Mouse (Mus musculus): Measurements from ENCODE around the gene Slc8a2.

Gene Slc8a2

DNA sequence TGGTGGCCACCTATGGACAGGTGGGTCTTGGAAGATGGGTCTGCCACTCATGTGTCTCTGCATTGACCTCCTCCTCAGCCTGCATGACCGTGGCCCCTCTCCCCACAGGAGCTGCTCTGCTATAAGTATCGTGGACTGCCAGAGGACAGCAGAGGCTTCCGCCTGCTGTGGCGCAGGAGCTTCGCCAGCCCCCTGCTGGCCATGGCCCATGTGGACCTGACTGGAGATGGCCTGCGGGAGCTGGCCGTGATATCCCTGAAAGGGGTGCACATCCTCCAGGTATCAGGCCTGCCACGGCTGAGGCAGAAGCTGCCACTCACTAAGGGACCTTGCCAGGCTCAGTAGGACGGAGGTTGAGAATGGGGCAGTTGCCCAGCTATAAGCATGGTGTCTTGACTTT is 3.8 kb upstream of the Slc8a2 start:
- no peak for DNase-seq (ENCODE audit: low read depth, low spot score)

DNA sequence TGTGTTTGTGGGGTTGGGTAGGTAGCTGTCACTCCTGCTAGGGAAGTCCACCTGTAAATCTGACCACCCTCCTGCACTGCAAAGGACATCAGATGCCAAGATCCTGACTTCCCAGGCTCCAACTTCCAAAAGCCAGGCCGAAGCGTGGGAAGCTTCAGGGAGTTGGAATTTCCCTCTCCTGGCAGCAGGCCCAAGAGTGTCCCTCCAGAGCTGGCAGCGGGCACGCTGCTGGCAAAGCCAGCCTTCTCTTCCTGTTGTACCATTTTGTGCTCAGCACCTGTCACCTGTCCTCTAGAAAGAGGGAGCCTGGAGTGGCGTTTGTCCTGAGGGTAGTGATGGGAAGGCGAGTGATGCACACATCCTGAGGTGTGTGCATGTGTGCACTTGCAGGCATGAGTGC is 1.3 kb upstream of the Slc8a2 start:
- DNase-seq (ENCODE audit: low read depth, low spot score): no peak

DNA sequence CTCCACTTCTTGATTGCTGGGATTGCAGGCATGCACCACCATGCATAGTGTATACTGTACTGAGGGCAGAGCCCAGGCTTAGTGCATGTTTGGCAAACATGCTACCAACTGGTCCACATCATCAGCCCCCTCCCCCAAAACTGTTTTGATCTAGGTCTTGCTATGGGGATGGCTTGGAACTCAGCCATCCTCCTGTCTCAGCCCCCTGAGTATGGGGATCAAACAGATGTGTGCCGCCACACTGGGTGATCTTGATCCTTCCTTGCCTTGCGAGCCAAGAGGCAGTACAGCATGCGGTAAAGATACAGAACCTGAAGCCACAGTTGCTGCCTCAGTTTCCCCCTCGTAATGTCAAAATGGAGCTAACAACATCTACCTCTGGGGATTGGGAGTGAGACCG is 727 bp upstream of the Slc8a2 start:
- DNase-seq (ENCODE audit: low read depth, low spot score): no peak

DNA sequence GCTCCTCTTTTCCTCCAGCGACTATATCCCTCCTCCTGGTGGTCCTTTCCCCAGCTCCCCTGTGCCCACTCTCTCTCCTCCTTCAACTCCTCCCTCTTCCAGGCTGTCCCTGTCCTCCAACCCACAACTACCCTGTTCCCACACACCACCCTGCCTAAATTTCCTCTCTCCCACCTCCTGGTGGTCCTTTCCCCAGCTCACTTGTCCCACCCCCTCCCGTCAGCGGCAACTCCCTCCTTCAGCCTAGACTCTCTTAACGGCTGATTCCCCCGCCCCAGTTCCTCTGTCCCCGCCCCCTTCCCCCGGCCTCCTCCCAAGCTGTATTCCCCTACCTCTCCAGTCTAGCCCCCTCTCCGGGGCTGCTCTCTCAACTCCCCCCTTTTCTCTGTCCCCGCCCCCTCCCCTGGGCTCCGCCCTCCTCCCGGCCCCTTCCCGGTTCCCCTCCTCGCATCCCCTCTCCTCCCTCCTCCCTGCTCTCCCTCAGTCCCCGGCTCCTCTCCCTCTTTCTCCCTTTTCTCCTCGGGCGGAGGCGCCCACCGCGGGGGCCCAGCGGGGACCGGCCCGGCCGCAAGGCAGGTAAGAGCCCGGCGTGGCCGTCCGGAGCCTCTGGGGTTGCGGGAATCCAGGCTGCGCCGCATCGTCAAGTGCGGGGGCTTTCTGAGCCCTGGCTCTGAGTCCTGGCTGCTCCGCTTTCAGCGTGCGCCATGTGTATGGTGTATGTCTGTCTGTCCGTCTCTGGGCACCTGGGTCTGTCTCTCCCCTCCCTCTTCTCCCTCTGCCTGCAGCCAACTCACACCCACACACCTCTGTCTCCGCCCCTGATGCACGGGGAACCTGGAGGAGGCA is 443 bp downstream of the Slc8a2 start:
- DNase-seq (ENCODE audit: low read depth, low spot score): no peak

DNA sequence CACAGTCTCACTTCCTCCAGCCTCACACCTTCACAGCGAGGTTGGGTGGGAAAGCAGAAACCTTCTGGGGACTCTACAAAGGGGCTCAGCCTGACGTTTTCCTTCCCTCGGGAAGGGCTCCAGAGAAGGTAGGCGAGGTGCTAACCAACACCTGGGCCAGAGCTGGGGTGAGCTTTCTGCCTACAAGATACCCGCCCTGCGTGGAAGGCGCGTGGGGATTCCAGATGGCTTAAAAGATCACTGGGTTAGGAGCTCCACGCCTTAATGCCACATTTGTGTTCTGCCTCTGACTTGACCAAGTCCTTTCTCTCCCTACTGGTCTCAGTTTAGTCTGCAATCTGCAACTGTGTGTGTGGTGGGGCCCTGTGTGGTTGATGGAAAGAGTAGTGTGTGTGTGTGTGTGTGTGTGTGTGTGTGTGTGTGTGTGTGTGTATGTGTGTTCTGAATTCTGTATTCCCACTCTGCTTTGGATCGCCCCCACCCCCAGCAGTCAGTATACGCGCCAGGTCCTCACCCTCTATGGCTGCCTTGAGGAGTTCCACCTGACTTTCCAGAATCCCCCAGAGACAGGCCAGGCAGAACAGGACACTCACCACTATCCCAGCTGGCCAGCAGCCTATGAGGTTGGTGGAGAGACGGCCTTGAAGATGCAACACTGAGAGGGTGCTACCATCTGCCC is 1.5 kb downstream of the Slc8a2 start:
- no peak for DNase-seq (ENCODE audit: low read depth, low spot score)

DNA sequence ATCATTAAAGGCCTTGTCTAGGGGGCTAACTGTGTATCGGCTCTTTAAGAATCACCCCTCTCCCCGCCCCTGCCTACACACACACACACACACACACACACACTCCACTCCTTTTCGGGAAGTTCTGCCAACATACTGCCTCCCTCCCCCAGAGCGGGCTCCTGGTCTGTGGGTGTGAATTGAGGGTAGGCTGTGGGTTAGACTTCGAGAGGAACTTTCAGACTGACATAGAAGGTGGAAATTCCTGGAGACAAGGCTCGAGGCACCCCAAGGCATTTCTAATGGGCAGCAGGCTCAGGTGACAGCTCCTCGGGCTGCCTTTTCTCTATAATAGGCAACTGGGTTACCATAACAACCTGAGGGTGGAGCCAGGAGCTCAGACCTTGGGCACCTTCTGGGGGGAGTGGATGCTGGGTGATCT is 2.5 kb downstream of the Slc8a2 start:
- no peak for DNase-seq (ENCODE audit: low read depth, low spot score)

DNA sequence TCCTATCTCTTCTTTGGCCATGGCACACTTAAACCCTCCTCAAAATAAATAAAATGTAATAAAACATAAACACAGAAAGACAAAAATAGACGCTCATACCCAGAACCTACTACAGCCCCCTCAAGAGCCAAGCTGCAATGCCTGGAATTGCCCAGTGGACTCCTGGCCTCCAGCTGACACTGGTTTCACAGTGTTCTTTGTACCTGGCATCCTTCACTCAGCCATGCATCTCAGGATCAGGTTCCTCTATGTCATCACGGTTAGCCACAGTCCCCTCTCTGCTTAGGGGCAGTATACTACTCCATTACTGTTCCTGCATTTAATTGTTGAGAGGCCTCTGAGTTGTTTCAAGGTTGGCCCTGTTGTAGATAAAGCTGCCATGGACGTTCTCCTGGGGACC is 3.3 kb downstream of the Slc8a2 start:
- no peak for DNase-seq (ENCODE audit: low read depth, low spot score)

DNA sequence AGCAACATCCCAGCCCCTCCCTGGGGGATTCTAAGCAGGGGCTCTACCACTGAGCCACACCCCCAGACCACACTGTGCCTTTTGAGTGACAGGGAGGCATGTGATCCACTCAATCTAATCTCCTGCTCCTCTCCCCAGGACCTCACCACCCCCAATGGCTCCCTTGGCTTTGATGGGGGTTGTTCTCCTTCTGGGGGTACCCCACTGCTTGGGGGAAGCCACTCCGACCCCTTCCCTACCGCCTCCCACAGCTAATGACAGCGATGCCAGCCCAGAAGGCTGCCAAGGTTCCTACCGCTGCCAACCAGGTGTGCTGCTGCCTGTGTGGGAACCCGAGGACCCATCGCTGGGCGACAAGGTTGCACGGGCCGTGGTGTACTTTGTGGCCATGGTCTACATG is 4.1 kb downstream of the Slc8a2 start:
- DNase-seq (ENCODE audit: low read depth, low spot score): no peak

DNA sequence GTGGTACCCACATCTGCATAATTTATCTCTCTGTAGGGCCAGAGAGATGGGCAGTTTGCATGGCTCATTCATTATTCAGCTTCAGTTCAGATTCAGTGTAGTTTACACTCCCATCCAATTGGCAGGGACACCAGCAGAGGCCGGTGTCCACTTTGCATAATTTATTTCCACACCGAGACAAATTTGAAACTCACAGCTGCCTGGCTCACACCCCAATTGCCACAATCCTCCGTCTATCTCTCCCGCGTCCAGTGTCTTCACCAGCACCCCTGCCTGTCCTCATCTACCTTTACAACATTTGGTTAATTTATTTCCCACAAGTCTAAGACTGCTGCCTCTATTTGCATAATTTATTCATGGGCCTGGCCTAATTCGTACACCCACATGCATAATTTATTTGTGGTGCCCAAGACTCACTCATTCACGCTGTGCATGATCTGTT is 5.3 kb downstream of the Slc8a2 start:
- no peak for DNase-seq (ENCODE audit: low read depth, low spot score)

DNA sequence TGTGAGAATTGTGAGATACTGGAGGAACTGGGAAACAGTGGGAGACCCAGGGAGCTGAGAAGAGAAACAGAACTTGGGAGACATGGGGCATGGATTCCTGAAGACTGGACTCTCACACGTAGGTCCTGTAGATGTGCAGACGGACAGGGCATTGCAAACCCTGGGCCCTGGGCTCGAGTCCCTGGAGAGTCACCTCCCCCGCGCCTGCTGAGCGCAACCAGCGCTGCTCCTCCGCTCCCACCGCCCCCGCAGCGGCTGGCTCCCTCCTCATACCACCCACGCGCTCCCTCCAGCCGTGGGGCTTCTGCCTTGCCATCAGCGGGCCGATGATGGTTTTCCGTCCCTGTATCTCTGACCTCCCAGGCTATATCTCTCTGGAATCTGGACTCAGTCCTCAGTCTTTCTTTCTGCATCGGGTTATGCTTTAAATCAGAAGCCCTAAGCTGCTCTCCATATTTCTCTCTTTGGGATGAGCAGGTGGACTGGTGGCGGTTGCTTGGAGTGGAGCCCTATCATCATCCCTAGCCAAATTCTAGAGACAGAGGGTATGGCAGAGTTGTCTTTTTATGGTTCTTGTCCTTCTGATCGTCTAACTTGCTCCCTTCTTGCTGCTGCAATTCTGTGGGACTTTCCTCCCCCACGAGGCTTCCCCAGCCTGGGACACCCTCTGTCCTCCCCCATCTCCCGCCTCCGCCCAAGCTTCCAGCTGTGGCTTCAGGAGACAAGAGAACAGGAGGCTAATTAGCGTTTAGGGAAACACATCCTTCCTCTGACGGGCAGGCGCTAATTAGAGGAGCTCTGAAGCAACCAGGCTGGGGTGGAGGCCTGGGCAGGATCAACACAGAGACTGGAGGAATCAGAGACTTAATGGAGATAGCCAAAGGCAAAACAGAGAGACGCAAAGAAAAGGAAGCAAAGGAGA is 17.1 kb downstream of the Slc8a2 start:
- no peak for DNase-seq (ENCODE audit: low read depth, low spot score)

DNA sequence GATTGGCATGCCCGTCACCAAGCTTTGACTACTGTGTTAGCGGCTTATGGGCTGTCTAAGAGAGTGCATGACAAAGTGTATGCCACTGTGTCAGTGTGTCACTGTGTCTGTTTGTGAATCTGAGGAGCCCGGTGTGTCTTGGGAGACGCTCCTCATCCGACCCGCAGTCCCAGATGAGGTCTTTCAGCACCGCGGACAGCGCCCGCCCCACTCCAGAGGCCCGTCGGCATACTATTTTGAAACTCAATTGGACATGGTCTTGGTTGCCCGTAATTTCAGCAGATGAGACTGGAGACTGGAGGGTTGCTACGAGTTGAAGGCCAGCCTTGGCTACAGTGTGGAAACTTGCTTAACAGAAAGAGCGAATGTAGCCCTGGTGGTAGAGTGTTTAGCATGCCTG is 18.0 kb downstream of the Slc8a2 start:
- DNase-seq (ENCODE audit: low read depth, low spot score): no peak

DNA sequence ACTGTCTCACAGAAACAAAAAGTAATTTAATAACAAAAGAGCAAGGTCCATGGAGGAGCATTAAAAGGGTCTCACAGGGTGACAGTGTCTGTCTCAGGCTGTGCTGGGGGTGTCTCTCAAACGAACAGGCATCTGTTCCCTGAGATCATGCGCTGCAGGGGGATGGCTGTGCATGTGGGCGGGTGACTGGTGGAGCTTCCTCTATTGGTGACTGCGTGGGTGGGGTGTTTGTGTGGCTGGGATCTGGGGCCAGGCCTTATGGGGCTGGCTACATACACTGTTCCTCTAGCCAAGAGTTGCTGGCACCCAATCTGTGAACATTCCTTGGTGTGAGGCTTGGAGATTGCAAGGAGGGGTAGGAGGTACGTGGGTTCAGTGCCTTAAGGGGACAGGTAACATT is 19.6 kb downstream of the Slc8a2 start:
- DNase-seq (ENCODE audit: low read depth, low spot score): peak; percentile 94

DNA sequence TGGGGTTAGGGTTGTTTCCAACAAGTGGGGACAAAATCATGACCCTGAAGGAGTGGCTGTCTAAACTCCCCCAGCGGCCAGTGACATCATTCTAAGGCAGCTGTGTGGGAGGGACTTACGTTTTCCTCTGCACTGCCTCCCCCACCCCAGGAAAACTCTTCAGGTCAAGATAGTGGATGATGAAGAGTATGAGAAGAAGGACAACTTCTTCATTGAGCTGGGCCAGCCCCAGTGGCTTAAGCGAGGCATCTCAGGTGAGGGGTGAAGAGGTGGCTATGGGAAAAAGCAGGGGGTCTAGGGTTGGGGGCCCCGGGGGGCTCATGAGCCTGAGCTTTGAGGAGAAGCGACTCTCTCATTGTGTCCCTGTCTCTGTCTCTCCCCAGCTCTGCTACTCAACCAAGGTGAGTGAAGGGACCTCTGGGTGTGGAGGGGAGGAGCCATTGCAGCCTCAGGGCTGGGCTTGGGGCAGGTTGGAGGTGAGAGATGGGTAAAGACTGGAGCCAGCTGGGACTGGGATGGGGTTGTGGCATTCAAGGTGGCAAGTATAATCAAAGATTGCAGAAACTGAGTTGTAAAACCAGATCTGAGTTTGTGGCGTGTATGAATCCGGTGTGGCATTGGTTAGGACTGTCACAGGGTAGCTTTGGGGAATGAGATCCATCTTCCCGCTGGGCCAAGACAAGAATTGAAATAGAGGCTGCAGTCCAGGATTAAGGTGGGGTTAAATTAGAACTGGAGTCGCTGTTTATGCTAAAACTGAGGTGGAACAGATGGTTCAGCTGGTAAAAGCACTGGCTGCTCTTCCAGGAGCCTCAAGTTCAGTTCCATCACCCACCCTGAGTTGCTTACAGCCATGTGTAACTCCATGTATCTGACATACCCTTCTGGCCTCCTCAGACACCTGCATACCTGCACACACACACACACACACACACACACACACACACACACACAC is 20.8 kb downstream of the Slc8a2 start:
- DNase-seq (ENCODE audit: low read depth, low spot score): no peak

DNA sequence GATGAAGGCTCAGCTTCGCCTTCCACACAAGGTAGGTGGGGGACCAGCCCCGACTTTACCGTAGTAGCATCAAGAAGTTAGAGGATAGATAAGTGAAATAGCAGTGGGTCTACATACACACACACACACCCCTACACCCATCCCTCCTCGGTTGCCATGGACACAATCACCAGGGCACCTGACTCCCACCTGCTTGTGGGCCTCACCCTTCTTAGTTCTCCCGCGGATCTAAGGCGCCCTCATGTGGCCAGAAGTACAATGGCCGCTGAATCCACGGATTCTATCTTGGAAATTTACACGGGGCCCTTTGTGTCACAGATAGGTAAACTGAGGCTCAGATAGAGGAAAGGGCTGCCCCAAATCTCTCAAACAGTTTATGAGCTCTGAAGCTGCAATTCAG is 23.9 kb downstream of the Slc8a2 start:
- DNase-seq (ENCODE audit: low read depth, low spot score): no peak

DNA sequence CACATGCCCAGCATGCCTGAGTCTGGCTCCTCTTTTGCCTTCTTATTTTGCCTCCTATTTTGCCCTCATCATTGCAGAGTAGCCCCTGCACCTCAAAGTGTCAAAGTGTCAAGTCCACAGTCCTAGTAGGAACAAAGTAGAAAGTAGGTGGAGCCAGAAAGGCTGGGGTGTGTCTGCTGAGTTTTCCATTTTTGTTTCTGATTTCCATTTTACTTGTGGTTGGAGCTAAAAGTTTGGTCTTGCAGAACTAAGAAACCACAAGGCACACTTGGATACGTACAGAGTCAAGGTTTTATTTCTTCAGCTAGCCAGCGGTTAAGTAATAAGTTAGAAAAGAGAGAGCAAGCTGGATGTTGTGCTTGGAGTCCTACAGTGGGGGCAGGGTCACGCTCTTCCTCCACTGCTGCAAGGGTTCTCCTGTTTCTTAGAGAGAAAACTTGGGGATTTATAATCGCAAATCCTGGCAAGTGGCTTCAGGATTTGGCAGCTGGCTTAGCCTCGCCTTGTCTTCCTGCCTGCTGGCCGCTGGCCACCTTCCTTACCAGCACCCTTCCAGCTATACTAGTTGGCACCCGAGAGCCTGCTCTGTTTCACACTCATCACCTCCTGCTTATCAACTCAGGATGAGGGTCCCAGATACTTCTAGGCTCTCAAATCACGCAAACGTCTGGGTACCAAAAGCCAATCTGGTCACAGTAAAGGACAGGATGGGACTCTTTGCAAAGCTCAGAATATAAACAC is 25.7 kb downstream of the Slc8a2 start:
- DNase-seq (ENCODE audit: low read depth, low spot score): no peak

DNA sequence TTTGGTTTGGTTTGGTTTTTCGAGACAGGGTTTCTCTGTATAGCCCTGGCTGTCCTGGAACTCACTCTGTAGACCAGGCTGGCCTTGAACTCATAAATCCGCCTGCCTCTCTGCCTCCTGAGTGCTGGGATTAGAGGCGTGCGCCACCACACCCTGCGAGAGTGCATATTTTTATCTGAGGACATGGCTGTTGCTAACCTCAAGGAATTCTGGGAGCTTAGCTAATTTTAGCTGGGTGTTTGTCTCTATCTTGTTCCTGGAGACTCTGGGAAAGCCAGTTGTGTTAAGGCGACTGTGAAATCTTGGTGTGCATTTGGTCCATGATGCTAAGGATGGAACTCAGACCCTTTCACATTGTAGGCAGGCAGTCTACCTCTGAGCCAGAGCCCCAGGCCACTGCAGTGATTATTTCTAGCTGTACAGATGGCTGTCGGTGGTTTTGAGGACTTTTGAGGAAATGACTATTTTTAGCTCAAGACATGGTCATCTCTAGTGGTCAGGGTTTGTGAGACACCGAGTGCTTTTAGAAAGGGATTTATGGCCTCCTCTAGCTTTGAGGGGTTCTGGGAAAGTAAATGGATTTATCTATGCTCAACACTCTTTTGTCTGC is 26.6 kb downstream of the Slc8a2 start:
- no peak for DNase-seq (ENCODE audit: low read depth, low spot score)

DNA sequence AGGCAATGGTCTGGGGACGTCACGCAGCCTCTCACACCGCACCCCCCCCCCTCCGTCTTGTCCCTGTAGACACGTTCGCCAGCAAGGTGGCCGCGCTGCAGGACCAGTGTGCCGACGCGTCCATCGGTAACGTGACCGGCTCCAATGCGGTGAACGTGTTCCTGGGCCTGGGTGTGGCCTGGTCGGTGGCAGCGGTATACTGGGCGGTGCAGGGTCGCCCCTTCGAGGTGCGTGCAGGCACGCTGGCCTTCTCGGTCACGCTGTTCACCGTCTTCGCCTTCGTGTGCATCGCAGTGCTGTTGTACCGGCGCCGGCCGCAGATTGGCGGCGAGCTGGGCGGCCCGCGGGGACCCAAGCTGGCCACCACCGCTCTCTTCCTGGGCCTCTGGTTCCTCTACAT is 29.1 kb downstream of the Slc8a2 start:
- no peak for DNase-seq (ENCODE audit: low read depth, low spot score)

DNA sequence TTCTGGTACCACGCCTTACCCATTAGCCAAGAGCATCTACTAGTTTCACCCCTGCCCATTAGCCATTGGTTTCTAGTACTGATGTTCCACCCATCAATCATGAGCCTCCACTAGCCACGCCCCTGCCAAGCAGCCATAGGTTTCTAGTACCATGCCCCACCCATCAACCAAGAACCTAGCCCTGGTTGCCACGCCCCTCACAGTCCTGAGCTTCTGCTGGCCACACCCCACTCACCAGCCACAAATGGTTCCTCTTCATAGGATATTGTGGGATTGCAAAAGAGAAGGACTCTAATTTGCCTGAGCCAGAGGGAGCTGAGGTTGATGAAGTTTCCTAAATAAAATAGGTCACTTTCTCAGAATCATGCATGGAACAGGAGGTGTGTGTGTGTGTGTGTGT is 31.1 kb downstream of the Slc8a2 start:
- DNase-seq (ENCODE audit: low read depth, low spot score): no peak

DNA sequence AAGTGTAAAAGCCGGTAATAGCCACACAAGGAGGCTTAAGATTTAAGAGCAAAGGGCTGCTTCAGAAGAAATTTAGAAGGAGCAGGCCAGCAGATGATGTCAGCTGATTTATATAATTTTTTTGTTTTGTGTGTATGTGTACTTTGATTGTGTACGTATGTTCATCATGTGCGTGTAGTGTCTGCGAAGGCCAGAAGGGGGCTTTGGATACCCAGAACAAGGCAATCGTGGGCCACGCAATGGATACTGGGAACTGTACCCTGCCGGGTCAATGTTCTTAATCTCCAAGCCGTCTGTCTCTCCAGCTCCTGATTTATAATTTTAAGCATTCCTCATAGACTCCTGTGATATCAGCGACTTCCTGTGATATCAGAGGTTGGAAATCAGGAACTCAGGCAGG is 31.7 kb downstream of the Slc8a2 start:
- DNase-seq (ENCODE audit: low read depth, low spot score): no peak

DNA sequence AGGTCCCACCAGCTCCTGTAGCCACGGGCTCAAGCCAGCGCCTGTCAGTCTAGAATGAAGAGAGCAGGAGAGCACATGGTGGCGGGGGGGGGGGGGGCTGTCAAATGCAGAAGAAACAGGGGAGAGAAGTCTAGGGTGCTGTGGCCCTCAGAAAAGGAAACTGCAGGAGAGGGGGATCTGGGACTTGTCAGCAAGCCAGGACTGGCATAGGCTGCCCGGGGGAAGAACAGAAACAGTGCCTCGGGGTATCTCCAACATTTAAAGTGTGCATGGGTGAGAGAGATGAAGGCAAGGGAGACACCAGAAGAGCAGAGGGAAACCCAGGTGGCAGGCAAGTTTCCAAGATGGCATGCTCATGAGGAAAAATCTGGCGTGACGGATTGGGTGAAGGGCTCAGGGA is 32.4 kb downstream of the Slc8a2 start:
- DNase-seq (ENCODE audit: low read depth, low spot score): no peak
